Mouse (Mus musculus): ENCODE measurements around the gene Sp110.
A peak's percentile ranks its signal among the peaks of the same experiment; 100 is the strongest.
"Not testable (repeated sequence)": the region's sequence is repeated elsewhere in the genome, so short reads cannot be mapped to it uniquely, and the experiment has no call there.

The Sp110 gene

DNA sequence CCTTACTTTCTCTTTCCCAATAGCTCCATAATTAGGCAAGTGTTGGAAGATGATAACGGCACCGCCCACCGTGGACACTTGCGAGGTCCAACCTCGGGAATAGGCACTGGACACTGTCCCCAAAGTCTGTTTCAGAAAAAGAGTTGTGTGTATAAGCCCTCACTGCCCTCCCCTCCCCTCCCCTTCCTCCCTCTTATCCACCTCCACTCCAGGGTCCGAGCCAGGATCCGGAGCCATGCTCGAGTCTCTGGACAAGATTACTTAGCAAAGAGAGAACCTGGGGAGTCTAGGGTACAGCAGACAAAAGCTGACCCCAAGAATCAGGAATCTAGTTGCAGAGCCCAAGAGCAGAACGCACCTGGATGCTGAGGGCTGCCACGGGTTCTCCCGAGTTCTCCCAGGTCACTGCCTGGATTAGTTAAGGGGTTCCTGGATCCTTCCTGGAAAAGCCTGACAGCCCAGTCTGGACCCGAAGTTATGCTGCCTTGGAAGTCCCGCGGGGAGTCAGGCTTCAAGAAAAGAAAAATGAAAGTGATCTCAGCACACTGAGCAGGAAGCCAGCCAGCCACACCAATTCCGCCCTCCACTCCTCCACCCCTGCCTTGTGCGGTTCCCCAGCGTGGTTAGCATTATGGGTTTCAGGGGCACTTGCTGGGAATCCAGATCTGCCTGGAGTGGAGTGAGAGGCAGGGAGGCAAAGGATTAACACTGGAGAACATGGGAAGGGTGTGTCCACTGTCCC is at the start of gene Sp110:
Sp110 (minus strand) TSS at position 547 of the 742 bp plus-strand sequence.
- DNase-seq (ENCODE audit: low read depth) = peak; percentile 6

DNA sequence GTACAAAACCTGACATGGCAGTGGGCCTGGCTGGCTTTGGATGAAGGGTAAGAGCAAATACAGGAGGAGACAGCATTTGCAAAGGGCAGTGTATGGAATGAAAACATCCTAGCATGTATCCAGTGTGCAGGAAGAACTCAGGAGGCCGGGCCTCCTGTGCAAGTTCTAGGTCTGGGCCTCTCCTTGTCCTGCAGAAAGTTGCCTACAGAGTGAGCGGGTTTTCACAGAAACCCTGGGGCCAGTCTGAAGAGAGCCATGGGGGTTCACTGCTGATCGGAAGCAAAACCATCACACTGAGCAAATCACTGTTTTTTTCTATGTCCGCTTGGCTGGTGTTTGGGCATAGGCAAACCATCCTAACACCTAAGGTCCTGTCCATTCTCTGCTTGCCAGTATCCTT is 39.5 kb upstream of the Sp110 start:
- DNase-seq (ENCODE audit: low read depth) = not testable (repeated sequence)

DNA sequence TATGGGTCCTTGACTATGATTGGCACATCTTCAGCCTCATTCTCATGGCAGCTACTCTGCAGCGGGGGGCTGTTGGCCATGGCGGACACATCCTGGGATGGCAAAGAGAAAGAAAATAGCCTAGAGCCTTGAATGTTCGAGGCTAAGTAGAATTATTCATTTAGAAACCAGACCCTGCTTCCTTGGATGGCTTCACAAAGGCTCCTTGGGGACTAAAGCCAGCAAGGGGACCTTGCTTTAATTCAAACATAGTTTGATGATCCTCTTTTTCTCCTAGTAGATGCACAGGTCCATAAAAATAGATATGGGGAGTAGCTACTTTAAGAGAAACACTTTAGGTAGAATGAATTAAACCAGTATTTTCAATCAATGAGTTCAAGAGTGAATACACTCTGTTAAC is 38.3 kb upstream of the Sp110 start:
- not testable (repeated sequence) for DNase-seq (ENCODE audit: low read depth)

DNA sequence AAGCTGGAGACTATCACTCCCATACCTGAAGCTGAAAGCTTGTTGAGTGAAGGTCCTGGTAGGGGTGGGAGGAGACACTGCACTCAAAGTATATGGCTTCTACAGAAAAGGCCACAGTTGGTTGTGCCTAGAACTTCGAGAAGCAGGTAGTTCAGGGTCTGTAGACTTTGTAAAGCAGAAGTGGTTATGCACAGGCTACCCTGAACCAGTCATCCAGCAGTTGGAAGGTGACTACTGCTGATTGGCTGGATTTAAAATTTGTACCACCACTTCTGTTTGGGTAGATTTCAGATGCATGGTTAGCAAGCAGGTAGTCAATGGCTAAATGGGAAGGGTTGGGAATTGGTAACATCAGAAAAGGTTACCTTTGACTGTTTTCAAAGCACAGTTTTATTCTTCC is 20.1 kb upstream of the Sp110 start:
- DNase-seq (ENCODE audit: low read depth) = not testable (repeated sequence)

DNA sequence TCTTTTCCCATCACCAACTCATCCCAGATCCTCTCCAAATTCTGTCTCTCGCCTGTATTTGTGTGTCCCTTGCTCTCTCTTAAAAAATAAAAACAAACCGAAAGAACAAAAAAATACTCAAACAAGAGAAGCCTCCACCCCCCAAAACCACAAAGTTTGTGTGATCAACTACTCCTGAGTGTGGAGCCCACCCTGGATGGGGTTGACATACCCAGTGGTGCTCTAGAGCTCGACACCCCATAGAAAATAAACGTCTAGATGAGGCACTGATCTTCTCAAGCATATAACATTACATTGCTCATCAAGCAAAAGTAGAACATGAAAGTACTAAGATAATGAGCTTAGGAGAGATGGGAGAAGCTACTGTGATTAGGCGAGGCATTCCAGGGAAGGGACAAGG is 18.5 kb upstream of the Sp110 start:
- DNase-seq (ENCODE audit: low read depth) = not testable (repeated sequence)

DNA sequence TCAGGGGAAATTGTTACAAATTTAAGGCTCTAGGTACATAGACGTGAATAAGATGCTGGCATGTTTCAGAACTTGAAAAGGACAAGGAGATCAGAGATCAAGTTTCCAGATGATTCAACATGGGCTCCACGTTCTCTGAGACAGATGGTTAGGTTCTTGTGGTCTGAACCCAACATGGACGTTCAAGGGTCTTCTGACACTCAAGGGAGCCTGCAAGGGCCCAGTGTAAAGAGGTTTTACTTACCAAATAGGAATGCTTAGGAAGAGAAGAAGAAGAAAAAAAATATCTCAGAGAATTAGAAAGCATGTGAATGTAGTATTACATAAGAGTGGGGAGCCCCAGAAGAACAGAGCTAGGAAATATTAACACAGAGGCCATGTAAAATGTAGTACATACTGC is 17.2 kb upstream of the Sp110 start:
- DNase-seq (ENCODE audit: low read depth) = peak; percentile 0

DNA sequence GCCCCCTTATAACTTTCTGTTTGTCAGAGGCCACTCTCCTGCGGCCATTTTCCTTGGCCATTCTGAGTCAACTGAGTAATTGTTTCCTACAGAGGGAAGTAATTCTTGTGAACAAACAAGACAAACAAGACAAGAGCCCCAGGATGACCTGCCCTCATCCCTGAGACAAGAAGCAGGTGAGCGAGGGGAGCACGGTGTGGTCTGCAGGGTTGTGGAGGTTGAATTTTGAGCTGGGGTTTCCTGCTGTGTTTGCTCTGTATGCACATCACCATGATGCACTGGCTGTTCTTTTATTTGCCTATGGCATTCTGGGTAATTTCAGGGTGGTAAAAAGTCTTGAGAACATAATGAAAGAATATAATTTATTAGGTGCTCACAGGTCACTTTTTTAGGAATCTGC is 16.5 kb upstream of the Sp110 start:
- not testable (repeated sequence) for DNase-seq (ENCODE audit: low read depth)

DNA sequence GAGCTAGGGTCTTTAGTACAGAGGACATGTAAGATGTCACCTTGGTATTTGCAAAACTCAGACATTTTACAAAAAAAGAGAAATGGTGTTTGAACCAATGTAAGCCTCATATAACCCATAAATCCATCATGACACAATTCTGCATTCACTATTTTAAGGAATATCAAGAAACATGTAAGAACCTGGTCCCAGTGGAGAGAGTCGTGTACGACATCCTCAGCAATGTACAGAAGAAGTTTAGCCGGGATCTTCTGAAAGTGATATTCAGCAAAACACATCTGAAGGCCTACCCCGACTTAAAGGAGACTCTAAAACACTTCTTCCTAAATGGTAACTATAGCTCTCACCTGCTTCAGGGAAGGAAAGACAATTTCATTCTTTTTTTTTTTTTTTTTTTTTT is 12.0 kb upstream of the Sp110 start:
- not testable (repeated sequence) for DNase-seq (ENCODE audit: low read depth)

DNA sequence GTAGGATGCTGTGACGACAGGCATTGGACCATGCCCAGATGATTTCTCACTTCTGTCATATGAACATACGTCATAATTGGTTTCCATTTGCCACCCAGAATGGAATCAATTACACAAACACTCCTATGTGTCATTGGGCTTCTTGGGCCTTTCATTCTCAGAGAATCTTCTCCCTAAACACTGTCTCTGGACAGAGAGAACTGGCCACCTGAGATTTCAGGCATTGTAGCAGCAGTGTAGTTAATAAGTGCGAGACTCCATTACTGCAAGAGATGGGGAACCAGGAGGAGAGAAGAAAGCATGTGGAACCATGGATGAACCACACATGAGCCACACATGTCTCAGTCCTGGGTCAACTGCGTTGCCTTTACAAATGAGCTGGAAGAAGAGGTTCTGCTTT is 9.7 kb upstream of the Sp110 start:
- DNase-seq (ENCODE audit: low read depth) = not testable (repeated sequence)

DNA sequence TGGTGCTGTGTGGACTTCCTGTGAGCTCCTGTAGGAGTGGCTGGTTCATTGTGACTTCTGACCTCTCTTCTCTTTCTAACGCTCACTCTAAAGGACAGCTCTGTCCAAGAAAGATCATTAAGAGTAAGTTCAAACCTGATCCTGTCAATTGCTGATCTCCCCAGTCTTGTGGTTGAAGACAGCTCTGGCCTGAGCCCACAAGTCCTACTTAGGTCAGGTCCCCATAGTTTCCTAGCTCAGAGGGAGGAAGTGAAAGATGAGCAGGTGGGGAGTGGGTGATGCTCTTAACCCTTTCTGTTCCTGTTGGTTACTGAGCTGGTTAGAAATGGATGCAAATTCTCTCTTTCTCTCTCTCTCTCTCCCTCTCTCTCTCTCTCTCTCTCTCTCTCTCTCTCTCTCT is 5.7 kb upstream of the Sp110 start:
- DNase-seq (ENCODE audit: low read depth) = not testable (repeated sequence)

DNA sequence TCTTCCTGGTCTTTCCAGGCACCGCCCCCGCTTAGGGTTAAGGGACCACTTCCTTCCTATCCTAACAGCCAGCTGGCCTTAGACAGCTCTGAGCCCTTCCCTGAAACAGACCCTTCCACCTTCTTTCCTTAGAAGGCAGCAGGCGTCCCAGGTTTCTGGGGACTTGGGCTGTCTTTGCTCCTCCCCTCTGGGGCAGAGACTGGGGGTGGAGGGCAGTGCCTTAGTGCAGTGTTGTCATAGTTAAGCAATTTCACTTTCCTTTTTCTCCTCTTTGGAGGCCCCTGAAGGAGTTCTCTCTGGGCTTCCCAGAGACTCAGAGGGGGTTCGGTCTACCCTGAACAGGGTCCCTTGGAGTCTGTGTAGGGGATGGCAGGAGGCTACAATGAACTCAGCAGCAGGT is 2.2 kb upstream of the Sp110 start:
- peak; percentile 6 for DNase-seq (ENCODE audit: low read depth)

DNA sequence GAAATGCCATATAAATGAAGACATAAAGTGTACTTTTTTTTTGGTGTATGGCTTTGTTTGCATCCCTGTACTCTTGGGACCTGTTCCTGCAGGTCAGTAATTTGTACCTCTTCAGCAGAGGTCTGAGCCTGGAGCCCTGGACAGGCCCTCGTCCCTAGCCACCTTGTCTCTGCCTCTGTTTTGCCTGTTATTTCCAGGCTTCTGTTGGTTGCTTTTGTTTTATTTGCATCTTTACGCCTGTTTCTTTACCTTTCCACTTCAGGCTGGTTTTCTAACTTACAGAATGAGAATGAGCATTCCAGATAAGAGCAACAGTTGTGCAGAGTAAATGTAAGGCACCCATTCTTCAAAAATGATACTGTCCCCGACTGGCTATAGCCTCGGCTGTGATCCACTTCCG is 1.5 kb upstream of the Sp110 start, which contains the start of gene Sp140:
Sp140 (plus strand) TSS at position 301 of the 400 bp plus-strand sequence.
- DNase-seq (ENCODE audit: low read depth) = not testable (repeated sequence)

DNA sequence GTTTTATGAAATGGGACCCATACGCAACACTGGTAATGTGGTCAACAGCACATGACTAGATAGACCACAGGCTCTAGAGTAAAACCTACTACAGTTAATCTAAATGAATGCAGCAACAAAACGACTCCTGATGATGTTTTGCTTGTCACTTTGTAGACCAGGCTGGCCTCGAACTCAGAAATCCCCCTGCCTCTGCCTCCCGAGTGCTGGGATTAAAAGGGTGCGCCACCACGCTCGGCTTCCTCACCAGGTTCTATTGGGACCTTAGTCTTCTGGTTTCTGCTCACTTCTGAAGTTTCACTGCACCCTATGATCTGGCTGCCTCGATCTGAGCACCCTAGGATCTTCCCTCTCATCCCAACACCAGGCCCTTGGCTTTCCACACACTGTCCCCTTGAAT is 6.1 kb downstream of the Sp110 start:
- DNase-seq (ENCODE audit: low read depth) = not testable (repeated sequence)

DNA sequence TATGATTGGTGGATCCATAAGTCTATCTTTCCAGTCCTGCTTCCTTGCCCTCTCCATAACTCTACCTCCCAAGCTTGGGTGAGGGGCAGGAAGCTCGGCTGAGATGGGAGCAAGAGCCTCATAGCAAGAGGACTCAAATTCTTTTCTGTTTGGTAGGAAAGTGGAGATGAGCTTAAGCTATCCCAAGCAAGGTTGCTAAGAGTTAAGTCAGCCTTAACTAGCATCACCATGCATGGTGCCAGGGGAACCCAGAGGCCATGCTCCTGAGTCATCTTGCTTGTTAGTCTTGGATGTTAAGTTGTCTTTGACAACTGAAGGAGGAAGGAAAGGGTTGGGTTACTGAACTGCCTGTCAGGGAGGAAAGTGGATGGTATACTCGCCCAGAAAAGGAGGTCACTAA is 9.9 kb downstream of the Sp110 start:
- DNase-seq (ENCODE audit: low read depth) = not testable (repeated sequence)

DNA sequence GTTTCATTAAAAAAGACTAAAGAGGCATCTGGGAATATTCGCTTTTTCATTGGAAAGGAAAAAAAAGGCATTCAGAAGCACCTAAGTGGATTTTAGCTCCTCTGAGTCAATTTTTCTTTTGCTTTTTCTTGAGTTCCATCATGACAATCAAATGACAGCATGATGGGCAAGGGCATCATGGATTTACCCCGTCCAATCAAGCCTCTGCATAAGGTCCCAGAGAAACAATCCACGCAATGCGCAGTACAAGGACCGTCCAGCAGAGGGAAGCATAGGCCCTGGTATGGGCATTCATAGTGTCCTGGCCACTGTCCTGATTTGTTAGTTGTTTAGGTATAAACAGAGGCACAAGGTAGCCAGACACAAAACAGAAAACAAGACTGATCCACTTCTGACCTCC is 17.1 kb downstream of the Sp110 start:
- DNase-seq (ENCODE audit: low read depth) = peak; percentile 11

DNA sequence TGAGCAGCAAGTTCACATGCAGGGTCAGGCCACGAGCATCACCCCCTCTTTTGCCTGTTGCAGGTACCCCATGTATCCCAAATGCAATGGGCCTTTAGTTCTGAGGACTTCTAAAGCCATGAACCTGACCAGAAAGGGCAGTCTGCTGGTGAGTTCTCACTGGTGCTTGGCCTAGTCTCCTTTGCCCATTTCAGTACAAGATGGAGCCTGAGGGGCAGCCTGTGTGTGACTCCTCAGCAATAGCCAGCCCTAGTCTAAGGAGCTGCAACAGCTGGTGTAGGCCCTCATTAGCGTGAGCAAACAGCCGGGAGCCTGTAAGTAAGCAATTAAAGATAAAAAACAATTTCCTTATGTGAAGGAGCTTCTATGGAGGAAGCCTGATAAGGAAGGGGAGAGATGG is 18.0 kb downstream of the Sp110 start:
- DNase-seq (ENCODE audit: low read depth) = not testable (repeated sequence)

DNA sequence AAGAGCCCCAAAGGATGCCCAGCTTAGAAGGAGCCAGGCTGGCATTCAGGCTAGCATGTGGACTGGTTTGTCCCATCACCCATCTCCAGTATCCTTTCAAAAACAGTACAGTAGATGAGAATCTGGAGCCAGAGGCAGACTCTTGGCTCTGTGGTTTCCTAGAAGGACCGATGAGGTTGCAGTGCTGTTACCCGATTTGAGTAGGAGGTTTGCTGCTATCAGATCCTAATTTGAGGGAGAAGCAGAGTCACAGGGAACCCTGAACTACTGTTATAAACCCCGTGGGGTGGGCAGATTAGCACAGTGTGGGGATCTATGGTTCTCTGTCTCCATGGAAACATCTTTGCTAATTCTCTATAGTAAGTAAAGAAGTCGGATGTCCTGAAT is 18.5 kb downstream of the Sp110 start:
- DNase-seq (ENCODE audit: low read depth) = not testable (repeated sequence)

DNA sequence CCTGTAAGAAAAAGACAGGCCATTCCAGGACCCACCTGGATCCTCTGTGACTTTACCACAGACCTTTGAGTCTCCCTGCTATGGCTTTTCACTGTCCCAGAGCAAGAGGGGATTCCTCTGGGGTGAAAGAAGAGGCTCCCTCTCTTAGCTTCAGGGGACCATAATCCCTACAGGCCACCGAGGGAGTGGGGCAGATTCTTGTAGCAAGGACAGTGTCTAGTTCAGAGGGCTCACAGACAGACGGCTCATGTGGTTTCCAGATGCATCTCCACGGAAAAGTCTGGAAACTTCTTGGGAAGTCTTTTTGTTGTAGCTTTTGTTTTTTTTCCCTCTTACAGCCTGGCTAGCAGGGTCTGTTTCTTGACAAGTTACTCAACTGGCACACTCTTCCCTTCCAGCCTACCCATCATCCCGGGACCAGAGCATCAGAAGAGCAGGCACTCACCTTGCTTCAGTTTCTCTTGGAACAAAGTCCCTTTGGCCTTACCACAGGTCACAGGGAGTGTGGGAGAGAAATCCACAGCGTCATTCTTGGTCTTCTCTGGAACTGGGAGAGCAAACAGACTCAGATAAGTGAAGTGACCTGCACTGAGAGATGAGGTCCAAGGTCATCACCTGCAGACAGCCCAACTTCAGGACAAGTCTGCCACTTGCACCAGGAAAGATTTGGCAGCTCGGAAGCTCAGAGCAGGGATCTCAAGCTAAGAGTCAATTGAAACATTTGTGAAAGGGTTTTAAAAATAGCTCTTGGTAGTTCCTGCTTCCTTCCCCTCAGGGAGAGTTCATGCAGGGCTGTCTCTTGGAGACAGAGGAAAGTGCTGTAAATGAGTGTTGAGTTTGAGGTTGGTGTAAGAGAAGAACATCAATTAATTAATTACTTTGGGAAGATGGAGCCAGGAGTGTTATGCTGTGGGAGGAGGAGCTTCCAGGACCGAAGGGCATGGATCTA is 19.1 kb downstream of the Sp110 start:
- DNase-seq (ENCODE audit: low read depth) = not testable (repeated sequence)

DNA sequence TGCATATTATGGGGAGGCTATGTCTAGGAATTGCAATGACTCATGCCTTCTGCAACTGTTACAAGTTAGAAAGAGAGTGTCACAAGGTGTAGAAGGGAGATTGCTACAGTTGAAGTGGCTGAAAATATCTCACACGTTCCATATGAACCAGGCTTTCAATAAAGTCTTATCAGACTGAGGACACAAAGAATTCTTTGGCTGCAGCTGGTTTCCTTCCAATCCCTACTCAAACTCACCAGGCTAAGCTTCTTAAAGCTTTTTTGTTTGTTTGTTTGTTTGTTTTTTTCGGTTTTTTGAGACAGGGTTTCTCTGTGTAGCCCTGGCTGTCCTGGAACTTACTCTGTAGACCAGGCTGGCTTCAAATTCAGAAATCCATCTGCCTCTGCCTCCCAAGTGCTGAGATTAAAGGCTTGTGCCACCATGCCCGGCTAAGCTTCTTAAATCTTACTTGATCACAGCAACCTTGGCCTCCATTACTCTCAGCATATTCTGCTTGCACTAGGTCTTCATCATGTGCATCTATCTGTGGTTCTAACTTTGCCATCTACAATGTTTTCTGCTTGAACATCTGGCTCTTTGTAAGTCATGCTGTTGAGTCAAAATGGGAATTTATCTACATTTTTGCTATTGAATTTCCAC is 20.1 kb downstream of the Sp110 start:
- not testable (repeated sequence) for DNase-seq (ENCODE audit: low read depth)

DNA sequence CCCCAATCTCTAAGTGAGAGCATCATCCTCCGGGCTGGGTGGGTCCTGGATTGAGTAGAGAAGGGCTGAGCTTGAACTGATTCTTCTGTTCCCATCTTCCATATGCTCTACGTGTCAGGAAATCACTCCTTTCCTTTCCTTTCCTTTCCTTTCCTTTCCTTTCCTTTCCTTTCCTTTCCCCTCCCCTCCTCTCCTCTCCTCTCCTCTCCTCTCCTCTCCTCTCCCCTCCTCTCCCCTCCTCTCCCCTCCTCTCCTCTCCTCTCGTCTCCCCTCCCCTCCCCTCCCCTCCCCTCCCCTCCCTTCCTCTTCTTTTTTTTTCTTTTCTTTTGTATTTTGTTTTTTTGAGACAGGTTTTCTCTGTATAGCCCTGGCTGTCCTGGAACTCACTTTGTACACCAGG is 23.2 kb downstream of the Sp110 start, which contains the start of gene G530012D18Rik:
G530012D18Rik (plus strand) TSS at position 301 of the 400 bp plus-strand sequence.
- DNase-seq (ENCODE audit: low read depth) = not testable (repeated sequence)

DNA sequence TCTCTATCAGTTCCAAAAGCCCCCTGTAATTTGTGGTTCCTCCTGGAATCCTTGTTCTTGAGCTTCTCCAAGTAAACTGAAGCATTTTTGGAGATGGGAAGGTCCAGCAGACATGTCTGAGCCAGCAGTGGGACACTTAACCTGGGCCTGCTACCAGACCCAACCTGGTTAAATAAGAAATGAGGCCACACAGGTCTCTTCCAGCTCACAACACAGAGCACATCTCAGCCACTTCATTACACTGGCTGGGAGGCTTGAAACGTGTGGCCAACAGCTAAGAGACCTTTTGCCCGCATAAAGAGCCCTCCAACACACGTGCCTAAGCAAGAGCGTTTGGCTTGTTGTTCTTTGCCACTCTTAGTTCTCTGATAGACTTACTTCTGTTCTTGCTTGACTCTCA is 25.1 kb downstream of the Sp110 start:
- not testable (repeated sequence) for DNase-seq (ENCODE audit: low read depth)

DNA sequence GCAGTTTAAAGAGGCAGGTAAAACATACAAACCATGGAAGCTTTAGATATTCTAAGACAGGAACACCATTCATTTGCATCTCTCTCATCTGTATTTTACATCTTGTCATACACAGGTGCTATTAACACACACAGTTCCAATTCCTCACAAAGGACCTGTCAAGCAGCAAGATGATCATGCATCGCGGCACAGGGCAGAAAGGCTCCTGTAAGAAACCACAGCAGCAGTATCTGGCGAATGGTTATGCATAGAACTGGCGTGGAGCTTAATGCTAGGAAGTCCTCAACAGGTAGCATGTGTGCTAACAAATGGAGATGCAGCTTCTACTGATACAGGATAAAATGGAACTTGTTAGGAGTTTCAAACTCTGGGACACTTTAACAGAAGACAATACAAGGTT is 43.4 kb downstream of the Sp110 start:
- not testable (repeated sequence) for DNase-seq (ENCODE audit: low read depth)

Data from NIH3T3 (cell line).